Mouse (Mus musculus) small intestine, adult 2 months (tissue): ENCODE data around the gene Depp1.

Source experiments
- CTCF ChIP-seq: fragments of 200-500 bp; IDR thresholded peaks from 2 replicates; pipeline ENCODE4 v1.5.1; 2012; ENCODE audit warnings: low read depth, mild to moderate bottlenecking, control low read depth, inconsistent platforms, low read length, moderate library complexity, mixed read lengths; ENCODE audit not compliant: insufficient replicate concordance, insufficient read length; ENCODE audit errors: extremely low read depth
- POLR2A ChIP-seq: fragments of 200-500 bp; IDR thresholded peaks from 2 replicates; pipeline ENCODE4 v1.6.1; 2012; ENCODE audit warnings: low read depth, mild to moderate bottlenecking, control low read depth, inconsistent platforms, low read length, moderate library complexity

- TF ChIP-seq POLR2A (no peak), CTCF (no peak)
Measured at GRCm38 (mm10) chr6:116671031-116671430, 20.6 kb downstream of the Depp1 start.
